Mouse (Mus musculus) megakaryocyte, embryonic 14.5 days (primary cell): ENCODE data around the gene Msrb3. TPM values are rescaled to one million over a fixed set of nuclear protein-coding genes. Genes with fewer than 3 reads are reported as not detected.

Experiments
- H3K27me3 ChIP-seq: replicated peaks from 2 replicates; pipeline ENCODE3; 2012; ENCODE audit warnings: inconsistent platforms
- H3K36me3 ChIP-seq: replicated peaks from 2 replicates; pipeline ENCODE3; 2012; ENCODE audit warnings: low read length, inconsistent platforms, mixed read lengths
- H3K4me1 ChIP-seq: 2 replicates; pipeline ENCODE4 v1.6.1; 2012; ENCODE audit warnings: inconsistent platforms
- H3K4me3 ChIP-seq: replicated peaks from 2 replicates; pipeline ENCODE3; 2012; ENCODE audit warnings: moderate library complexity, mild to moderate bottlenecking, inconsistent platforms
- H3K9me3 ChIP-seq: 2 replicates; pipeline ENCODE4 v1.6.1; 2012; ENCODE audit warnings: inconsistent platforms
- FLI1 ChIP-seq: IDR thresholded peaks from 2 replicates; pipeline ENCODE4 v1.6.1; 2012; ENCODE audit warnings: low read length, inconsistent platforms, mixed read lengths
- GATA1 ChIP-seq: IDR thresholded peaks from 3 replicates; pipeline ENCODE4 v1.6.1; 2012; ENCODE audit warnings: mixed read lengths, low read length, inconsistent platforms, borderline replicate concordance
- polyA plus RNA-seq: library from polyadenylated mRNA; stranded (reverse); fragments of >175 nt; gene quantifications from 2 replicates; pipeline ENCODE4 v1.2.3, GENCODE M21; 2012; ENCODE audit warnings: low replicate concordance; ENCODE audit not compliant: insufficient read depth

Msrb3 gene
- polyA plus RNA-seq, 1 experiment: 0.03 TPM

DNA sequence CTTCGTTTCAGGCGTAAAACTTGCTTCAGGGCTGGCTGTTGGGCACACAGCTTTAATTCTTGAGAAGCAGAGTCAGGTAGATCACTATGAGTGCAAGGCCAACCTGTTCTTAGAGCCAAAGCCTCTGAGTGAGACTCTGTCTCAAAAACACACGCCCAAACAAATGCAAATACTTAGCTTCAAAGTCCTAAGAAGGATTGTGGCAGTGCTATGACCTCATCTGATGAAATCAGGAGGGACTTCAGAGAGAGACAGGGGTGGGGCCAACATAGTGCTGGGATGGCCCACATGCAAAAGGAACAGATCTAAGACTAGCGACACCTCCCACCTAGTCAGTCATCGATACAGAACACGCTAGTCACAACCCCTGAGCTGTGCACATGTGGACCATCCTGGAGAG is 150.7 kb downstream of the Msrb3 start:
- Histone ChIP-seq H3K4me1 (no peaks in the 10 kb centered on the region; the same call in 1 of the 2 replicates), H3K4me3 (no peak overlapping the region), H3K36me3 (no peaks in the 10 kb centered on the region), H3K9me3 (peaks cover 6% of the 10 kb centered on the region), H3K27me3 (peaks cover 20% of the 10 kb centered on the region)
- TF ChIP-seq FLI1: no peak

DNA sequence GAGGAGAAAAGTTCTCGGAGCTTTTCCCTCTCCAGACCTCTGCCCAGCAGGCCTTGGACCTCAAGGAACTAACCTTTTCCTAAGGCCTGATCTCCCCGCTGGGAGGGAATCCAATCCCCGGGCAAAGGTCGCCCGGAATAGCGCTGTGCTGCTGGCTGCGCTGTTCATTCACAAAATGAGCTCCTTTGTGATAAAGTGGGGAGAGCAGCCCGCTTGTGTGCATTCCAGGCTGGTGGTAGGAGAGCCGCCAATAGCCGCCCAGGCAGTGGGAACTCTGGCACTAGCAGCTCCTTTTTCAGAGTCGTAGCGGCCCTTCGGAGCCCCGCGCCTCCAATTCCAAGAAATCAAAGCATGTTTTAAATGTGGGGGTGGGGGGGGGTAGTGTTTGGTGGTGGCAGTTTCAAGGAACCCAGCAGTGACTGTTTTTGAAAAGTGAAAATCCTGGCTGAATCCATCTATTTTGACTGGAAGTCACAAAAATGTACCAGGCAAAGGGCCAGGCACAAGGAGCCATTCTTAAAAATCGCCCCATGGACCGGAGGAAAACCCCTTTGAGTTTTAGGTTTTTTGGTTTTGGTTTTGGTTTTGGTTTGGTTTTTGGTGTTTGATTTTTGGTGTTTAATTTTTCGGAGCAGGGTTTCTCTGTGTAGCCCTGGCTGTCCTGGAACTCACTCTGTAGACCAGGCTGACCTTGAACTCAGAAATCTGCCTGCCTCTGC is 153.6 kb downstream of the Msrb3 start:
- Histone ChIP-seq H3K4me3 (peak overlapping the region; percentile 24), H3K9me3 (peaks cover 7% of the 10 kb centered on the region), H3K36me3 (no peaks in the 10 kb centered on the region), H3K4me1 (no peaks in the 10 kb centered on the region; the same call in 1 of the 2 replicates), H3K27me3 (peaks cover 22% of the 10 kb centered on the region)
- no peak for TF ChIP-seq FLI1
- TF ChIP-seq GATA1: no peak

DNA sequence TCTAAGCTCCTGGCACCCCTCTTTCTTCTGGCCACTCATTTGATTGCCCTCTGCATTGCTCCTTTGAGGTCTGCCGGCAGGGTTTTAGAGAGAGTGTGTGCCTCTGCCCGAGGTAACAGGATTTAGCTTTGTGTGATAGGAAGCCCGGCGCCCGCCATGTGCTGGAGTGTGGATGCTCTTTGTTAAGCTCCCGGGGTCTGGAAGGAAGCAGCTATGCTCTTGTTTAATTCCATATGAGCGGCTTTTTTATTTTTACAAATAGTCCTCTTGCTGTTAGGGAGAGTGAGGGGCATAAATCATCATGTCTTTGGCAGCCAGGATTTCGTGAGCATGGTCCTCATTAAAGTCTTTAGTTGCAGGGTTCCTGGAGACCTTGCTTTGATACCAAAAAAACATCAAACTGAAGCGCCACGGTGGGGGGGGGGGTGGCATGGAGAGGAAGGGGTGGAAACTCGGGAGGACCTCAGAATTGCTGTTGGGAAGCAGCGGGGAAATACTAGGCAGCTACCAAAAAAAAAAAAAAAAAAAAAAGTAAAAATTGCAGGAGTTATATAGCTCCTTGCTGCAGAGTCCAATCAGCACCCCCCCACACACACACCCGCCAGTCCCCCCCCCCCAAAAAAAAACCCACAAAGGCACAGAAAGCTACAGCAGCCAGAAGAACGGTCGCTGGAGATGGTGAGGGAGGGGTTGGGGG is 154.3 kb downstream of the Msrb3 start:
- peaks cover 22% of the 10 kb centered on the region for H3K27me3 ChIP-seq
- TF ChIP-seq FLI1: no peak
- no peak for TF ChIP-seq GATA1
- no peaks in the 10 kb centered on the region for H3K36me3 ChIP-seq
- H3K9me3 ChIP-seq: peaks cover 6% of the 10 kb centered on the region
- no peaks in the 10 kb centered on the region; the same call in 1 of the 2 replicates for H3K4me1 ChIP-seq
- H3K4me3 ChIP-seq: peak overlapping the region; percentile 24

DNA sequence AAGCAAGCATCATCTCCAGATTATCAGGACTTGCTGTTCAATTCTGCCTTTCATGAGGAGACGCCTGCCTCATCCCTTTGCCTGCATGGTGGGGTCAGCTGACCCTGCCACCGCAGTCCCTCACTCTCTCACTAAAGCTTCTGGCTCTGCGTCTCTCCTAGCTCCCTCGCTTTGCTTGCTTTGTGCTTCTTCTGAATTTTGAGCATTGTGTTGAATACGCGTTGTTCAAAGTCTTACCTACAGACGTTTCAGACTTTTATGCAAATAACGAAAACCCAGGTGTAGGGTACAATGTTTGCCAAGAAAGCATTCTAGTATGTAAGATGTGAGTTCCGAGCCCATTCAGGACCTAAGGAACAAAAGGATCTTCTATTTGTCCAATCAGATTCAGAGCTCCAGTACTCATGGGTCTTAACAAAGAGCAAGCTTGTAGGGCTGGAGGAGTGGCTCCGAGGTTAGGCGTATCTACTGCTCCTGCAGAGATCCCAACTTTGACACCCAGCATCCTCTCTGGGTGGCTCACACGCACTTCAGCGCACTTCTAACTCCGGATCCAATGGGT is 162.3 kb downstream of the Msrb3 start:
- Histone ChIP-seq H3K9me3 (peaks cover 3% of the 10 kb centered on the region; the same call in 1 of the 2 replicates), H3K4me1 (no peaks in the 10 kb centered on the region), H3K27me3 (peaks cover 4% of the 10 kb centered on the region), H3K36me3 (no peaks in the 10 kb centered on the region), H3K4me3 (no peak overlapping the region)
- no peak for TF ChIP-seq GATA1
- no peak for TF ChIP-seq FLI1

DNA sequence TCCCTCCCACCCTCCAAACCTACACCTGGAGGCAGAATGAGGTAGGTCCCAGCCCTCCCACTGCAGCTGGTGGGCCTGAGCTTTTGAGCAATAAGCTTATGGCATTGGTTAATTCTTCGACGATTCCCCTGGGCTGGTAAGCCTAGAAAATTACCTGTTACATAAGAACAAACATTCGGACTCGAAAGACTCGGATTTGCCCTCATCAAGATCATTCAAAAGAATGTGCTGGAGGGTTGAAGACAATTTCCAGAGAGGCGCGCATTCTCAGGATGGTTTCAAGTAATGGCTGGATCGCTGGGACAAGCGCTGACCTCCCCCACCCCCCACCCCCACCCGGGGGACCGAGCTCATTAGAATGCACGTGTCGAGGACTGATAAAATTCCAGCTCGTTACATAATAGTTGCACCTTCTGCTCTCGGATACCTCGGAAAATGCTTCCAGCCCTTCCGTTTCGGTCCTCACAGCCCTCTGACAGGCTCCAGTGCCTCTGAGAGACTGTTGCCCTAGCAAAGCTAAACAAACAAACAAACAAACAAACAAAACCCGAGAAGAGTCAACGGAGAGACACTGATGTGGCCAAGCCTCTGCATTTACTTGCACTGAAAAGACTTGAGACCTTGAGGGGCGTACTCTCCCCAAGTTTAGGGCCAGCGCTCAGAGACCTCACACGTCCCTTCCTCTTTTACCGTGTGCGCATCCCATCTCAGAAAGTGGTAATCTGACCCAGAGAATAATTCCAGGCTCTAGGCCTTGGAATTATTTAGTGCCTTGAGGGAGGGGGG is 163.0 kb downstream of the Msrb3 start:
- Histone ChIP-seq H3K4me3 (no peak overlapping the region), H3K4me1 (no peaks in the 10 kb centered on the region)

DNA sequence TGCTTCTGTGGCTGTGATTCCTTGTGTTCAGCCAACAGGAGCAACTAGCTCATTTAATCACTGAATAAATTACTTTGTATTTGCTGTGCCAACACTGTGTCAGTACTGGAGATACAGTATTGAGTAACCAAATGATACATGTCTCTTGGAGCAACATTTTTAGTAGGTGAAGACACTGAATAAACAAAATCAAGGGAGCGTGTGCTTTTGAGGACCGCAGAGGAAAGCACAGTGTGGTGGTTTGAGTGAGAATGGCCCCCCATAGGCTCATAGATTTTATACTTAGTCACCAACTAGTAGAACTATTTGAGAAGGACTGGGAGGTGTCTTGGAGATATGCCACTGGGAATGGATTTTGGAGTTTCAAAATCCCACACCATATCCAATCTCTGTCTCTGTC is 164.5 kb downstream of the Msrb3 start:
- no peak overlapping the region for H3K4me3 ChIP-seq
- peaks cover 3% of the 10 kb centered on the region for H3K27me3 ChIP-seq
- no peak for TF ChIP-seq GATA1
- TF ChIP-seq FLI1: no peak

More for the DNA sequence above, 163.0 kb downstream of the Msrb3 start:
- Histone ChIP-seq H3K36me3 (no peaks in the 10 kb centered on the region), H3K9me3 (peaks cover 3% of the 10 kb centered on the region; the same call in 1 of the 2 replicates), H3K27me3 (peaks cover 3% of the 10 kb centered on the region)
- TF ChIP-seq GATA1: no peak
- no peak for TF ChIP-seq FLI1

More for the DNA sequence above, 164.5 kb downstream of the Msrb3 start:
- no peaks in the 10 kb centered on the region for H3K4me1 ChIP-seq
- H3K36me3 ChIP-seq: no peaks in the 10 kb centered on the region
- H3K9me3 ChIP-seq: peaks cover 3% of the 10 kb centered on the region; the same call in 1 of the 2 replicates

Other genes starting within 250 kb of the Msrb3 start
- 1.0 and 5.9 TPM in 2 replicates for gene Lemd3, start 80.2 kb upstream of the Msrb3 start, polyA plus RNA-seq
- gene Wif1, start 134.9 kb upstream of the Msrb3 start, polyA plus RNA-seq: not detected in 2 replicates